Mouse (Mus musculus) forebrain, embryonic 13.5 days (tissue): ENCODE results near the gene 2310030G06Rik. TPM values are rescaled to one million over a fixed set of nuclear protein-coding genes. Genes with fewer than 3 reads are reported as not detected.

Experiments used
- ATAC-seq: fragments of 200-750 bp; cut with Nextera tagmentation; 2 replicates; pipeline ENCODE4 v1.8.0; 2017
- H3K27ac ChIP-seq: fragments of 300-500 bp; sonication (generic); 2 replicates; pipeline ENCODE4 v1.5.1; 2015; ENCODE audit warnings: inconsistent platforms, mild to moderate bottlenecking, moderate library complexity
- H3K27me3 ChIP-seq: fragments of 300-500 bp; sonication (generic); 2 replicates; pipeline ENCODE4 v1.6.1; 2015; ENCODE audit warnings: mild to moderate bottlenecking, inconsistent platforms
- H3K36me3 ChIP-seq: fragments of 300-500 bp; sonication (generic); 2 replicates; pipeline ENCODE4 v1.6.1; 2015; ENCODE audit warnings: mild to moderate bottlenecking, inconsistent platforms; ENCODE audit not compliant: poor library complexity, severe bottlenecking
- H3K4me1 ChIP-seq: fragments of 300-500 bp; sonication (generic); 2 replicates; pipeline ENCODE4 v1.6.1; 2015; ENCODE audit warnings: inconsistent platforms
- H3K4me2 ChIP-seq: fragments of 300-500 bp; sonication (generic); 2 replicates; pipeline ENCODE4 v1.6.1; 2015; ENCODE audit warnings: inconsistent platforms, mild to moderate bottlenecking, moderate library complexity
- H3K4me3 ChIP-seq: fragments of 300-500 bp; sonication (generic); 2 replicates; pipeline ENCODE4 v1.5.1; 2015; ENCODE audit warnings: mild to moderate bottlenecking, inconsistent platforms
- H3K9ac ChIP-seq: fragments of 300-500 bp; sonication (generic); 2 replicates; pipeline ENCODE4 v1.6.1; 2015; ENCODE audit warnings: mild to moderate bottlenecking, inconsistent platforms
- H3K9me3 ChIP-seq: fragments of 300-500 bp; sonication (generic); replicated peaks from 2 replicates; pipeline ENCODE4 v1.6.1; 2016; ENCODE audit warnings: inconsistent platforms
- WGBS: fragments of 180-500 bp; shearing (Covaris S2); methylation state at CpG from one replicate; pipeline ENCODE4 v1.1.7; 2015; 5-methylcytosine and 5-hydroxymethylcytosine counted together
- polyA plus RNA-seq: library from polyadenylated mRNA; unstranded; fragments of >200 nt; fragmentation: Nextera tagmentation; extraction: Ambion mirVana; gene quantifications from 2 replicates; pipeline ENCODE4 v1.2.1, GENCODE M21; 2015

The 2310030G06Rik gene
- polyA plus RNA-seq, 1 experiment from 2014 or later: 1.0 TPM

DNA sequence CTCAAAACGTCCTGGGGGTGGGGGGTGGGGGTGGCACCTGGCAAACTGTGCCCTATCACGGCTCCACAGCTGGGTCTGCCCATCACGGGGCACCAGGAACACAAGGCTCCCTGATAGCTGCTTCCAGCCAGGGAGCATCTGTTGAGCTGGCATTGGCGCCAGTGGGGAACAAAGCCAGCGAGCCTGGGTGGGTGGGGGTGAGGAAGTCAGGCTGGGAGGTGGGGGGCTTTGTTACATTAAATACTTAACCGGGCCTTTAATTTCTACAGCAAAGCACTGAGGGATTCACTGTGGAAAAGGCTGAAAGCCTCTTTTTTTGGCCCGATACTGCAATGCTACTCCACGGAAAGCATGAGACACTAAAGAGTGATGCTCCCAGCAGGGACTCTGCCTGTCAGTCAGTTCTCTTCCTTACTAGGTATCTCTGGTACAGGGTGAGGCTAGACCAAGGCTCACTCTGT is 23.9 kb downstream of the 2310030G06Rik start:
- peak overlapping the region; percentile 70 for H3K27ac ChIP-seq
- 0 out of 2 replicates have a peak, but pooled peaks cover 5% of the 10 kb centered on the region for H3K36me3 ChIP-seq
- H3K4me2 ChIP-seq: peak overlapping the region; percentile 36; the same call in 1 of the 2 replicates

DNA sequence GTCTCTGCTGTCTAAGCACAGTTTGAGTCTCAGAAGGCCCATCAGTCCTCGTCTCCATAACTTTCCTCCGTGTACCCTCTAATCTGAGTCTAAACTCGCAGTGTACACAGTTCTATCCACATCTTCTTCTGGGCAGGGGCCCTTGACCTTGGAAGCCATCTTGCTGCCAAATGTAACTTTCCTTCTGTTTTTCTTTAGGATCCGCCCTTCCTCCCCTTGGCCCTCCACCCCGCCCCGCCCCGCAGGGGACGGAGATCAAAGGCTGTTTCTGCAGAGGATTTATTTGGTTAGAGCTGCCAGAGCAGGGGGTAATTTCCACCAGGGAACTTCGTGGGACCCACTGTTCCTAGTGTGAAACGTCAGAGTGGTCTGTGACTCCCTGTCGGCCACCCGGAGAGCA is 25.3 kb downstream of the 2310030G06Rik start:
- ATAC-seq: no peak
- Histone ChIP-seq H3K4me1 (peaks cover 46% of the 10 kb centered on the region), H3K27me3 (no peaks in the 10 kb centered on the region), H3K4me2 (no peak overlapping the region), H3K9me3 (no peaks in the 10 kb centered on the region; the same call in 1 of the 2 replicates), H3K4me3 (no peak overlapping the region), H3K9ac (no peak overlapping the region), H3K36me3 (peaks cover 8% of the 10 kb centered on the region; the same call in 1 of the 2 replicates), H3K27ac (no peak overlapping the region)
- 52% methylated on average over 12 of the region's 12 CpGs for WGBS

More for the DNA sequence above, 23.9 kb downstream of the 2310030G06Rik start:
- Histone ChIP-seq H3K9ac (no peak overlapping the region), H3K4me1 (peaks cover 61% of the 10 kb centered on the region), H3K9me3 (no peaks in the 10 kb centered on the region; the same call in 1 of the 2 replicates), H3K27me3 (no peaks in the 10 kb centered on the region), H3K4me3 (no peak overlapping the region)
- 48% methylated on average over 8 of the region's 8 CpGs for WGBS
- peak; percentile 59 for ATAC-seq

- ATAC-seq: no peak
- Histone ChIP-seq H3K9me3 (no peaks in the 10 kb centered on the region; the same call in 1 of the 2 replicates), H3K9ac (no peak overlapping the region), H3K27me3 (no peaks in the 10 kb centered on the region), H3K4me2 (no peak overlapping the region), H3K4me1 (peaks cover 25% of the 10 kb centered on the region), H3K27ac (no peak overlapping the region), H3K36me3 (peaks cover 8% of the 10 kb centered on the region; the same call in 1 of the 2 replicates), H3K4me3 (no peak overlapping the region)
- 82% methylated on average over 4 of the region's 4 CpGs for WGBS
Observed at GRCm38 (mm10) chr9:50718878-50719277, 27.5 kb downstream of the 2310030G06Rik start.

GRCm38 (mm10) chr9:50714188-50714587 is 32.1 kb downstream of the 2310030G06Rik start:
- Histone ChIP-seq H3K4me3 (no peak overlapping the region), H3K36me3 (peaks cover 15% of the 10 kb centered on the region), H3K27ac (no peak overlapping the region), H3K4me1 (no peaks in the 10 kb centered on the region), H3K9me3 (no peaks in the 10 kb centered on the region), H3K9ac (no peak overlapping the region), H3K4me2 (no peak overlapping the region), H3K27me3 (no peaks in the 10 kb centered on the region)
- WGBS: 67% methylated on average over 4 of the region's 4 CpGs
- ATAC-seq: no peak

DNA sequence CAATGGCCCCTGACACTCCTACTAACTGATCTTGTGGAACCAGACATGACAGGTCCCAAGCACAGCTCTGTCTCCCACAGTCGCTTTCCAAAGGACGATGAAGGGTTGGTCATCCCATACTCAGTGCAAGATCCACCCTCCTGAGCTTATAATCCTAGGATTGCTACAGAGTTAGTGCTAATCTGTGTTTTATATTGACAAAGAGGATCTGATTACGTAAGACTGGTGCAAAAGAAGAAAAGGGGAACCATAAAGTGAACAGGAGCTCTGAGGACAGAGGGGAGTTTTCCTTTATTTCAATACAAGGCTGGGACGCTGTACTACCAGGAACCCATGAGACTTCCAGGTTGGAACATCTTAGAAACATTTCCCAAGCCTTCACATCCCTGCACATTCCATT is 35.0 kb downstream of the 2310030G06Rik start:
- ATAC-seq: no peak
- Histone ChIP-seq H3K4me2 (no peak overlapping the region), H3K27ac (no peak overlapping the region), H3K9ac (no peak overlapping the region), H3K36me3 (peaks cover 10% of the 10 kb centered on the region), H3K9me3 (no peaks in the 10 kb centered on the region), H3K4me3 (no peak overlapping the region), H3K27me3 (no peaks in the 10 kb centered on the region), H3K4me1 (no peaks in the 10 kb centered on the region)
- 86% methylated on average over 4 of the region's 4 CpGs for WGBS

DNA sequence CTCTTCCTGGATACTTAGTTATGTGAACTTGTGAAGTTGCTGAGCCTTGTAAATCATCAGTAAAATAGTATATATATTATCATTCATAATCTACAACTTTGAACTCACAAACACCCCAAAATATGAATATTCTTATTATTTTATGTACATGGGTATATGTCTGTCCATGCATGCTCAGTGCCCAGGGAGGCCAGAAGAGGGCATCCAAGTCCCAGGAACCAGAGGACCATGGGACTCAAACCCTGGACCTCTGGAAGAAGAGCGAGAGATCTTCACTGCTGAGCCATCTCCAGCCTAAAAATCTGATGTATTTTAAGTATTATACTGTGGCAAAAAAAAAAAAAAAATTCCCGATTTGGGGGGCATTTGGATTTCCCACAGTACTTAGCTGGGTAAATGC is 37.2 kb downstream of the 2310030G06Rik start:
- H3K36me3 ChIP-seq: peaks cover 10% of the 10 kb centered on the region; the same call in 1 of the 2 replicates
- 26% methylated on average over 2 of the region's 2 CpGs for WGBS
- no peaks in the 10 kb centered on the region for H3K9me3 ChIP-seq
- no peak overlapping the region for H3K27ac ChIP-seq
- H3K9ac ChIP-seq: no peak overlapping the region
- H3K4me3 ChIP-seq: no peak overlapping the region
- H3K4me2 ChIP-seq: no peak overlapping the region
- no peak for ATAC-seq
- no peaks in the 10 kb centered on the region for H3K4me1 ChIP-seq
- H3K27me3 ChIP-seq: no peaks in the 10 kb centered on the region

- Histone ChIP-seq H3K9me3 (no peaks in the 10 kb centered on the region), H3K27ac (no peak overlapping the region), H3K9ac (no peak overlapping the region), H3K36me3 (peaks cover 6% of the 10 kb centered on the region; the same call in 1 of the 2 replicates), H3K27me3 (peaks cover 7% of the 10 kb centered on the region; the same call in 1 of the 2 replicates), H3K4me1 (no peaks in the 10 kb centered on the region), H3K4me3 (no peak overlapping the region), H3K4me2 (no peak overlapping the region)
- 35% methylated on average over 6 of the region's 6 CpGs for WGBS
- no peak for ATAC-seq
Observed at GRCm38 (mm10) chr9:50704907-50705306, 41.4 kb downstream of the 2310030G06Rik start.

- Histone ChIP-seq H3K4me1 (peaks cover 22% of the 10 kb centered on the region), H3K9me3 (no peaks in the 10 kb centered on the region), H3K4me3 (no peak overlapping the region), H3K4me2 (no peak overlapping the region), H3K36me3 (peaks cover 5% of the 10 kb centered on the region; the same call in 1 of the 2 replicates), H3K27me3 (peaks cover 12% of the 10 kb centered on the region; the same call in 1 of the 2 replicates), H3K27ac (no peak overlapping the region), H3K9ac (no peak overlapping the region)
- no peak for ATAC-seq
- WGBS: 69% methylated on average over 11 of the region's 11 CpGs
Observed at GRCm38 (mm10) chr9:50700921-50701691, 45.2 kb downstream of the 2310030G06Rik start.

DNA sequence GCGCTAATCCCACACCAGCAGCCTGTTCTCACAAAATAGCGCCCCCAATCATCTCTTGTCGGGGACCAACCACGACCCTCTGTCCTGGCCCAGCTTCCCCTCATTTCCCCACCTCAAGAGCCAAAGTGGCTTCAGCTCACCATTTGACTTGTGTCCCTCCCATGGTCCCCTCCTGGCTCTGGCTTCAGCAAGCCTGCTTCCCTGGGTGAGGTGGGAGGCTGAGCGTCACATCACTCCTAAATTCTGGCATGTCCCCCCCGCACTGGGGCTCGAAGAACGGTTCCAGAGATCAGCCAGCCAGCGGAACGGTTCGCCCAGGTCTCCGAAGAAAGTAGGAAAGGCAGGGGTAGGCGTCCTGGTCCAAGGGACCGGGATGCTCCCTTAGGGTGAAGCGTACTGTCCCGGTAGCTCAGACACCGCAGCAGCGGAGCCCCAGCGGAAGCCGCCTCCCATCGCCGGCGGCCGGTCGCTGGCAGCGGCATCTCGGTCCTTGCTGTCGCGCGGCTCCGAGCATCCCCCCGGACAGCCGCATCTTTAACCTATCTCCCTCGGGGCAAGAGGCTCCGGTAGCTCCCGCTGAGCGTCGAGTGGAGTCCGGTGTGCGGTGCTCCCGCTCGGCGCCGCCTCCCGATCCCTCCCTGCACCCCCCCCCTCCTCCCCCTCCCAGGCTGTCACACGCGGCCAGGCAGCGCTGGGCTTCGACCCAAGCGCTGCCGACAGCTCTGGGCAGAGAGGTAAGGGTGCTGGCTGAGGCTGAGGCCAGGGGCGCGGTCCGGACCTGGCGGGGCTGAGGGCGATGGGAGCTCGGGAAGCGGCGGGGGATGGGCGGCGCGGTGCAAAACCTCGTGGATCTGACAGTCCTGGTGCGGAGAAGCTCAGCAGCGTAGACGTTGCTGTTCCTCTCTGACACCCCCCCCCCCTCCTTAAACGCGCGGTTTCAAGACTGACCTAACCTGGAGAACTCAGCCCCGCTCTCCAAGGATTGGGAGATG is 47.6 kb downstream of the 2310030G06Rik start:
- H3K4me2 ChIP-seq: peak overlapping the region; percentile 98
- WGBS: under 1% methylated on average over 67 of the region's 70 CpGs
- peaks cover 24% of the 10 kb centered on the region for H3K4me1 ChIP-seq
- peaks cover 12% of the 10 kb centered on the region; the same call in 1 of the 2 replicates for H3K27me3 ChIP-seq
- ATAC-seq: peak; percentile 63
- H3K9ac ChIP-seq: peak overlapping the region; percentile 81
- no peaks in the 10 kb centered on the region for H3K9me3 ChIP-seq
- H3K36me3 ChIP-seq: peaks cover 12% of the 10 kb centered on the region; the same call in 1 of the 2 replicates
- peak overlapping the region; percentile 54 for H3K27ac ChIP-seq
- H3K4me3 ChIP-seq: peak overlapping the region; percentile 60

GRCm38 (mm10) chr9:50697706-50698041 is 48.7 kb downstream of the 2310030G06Rik start:
- under 1% methylated on average over 12 of the region's 12 CpGs for WGBS
- Histone ChIP-seq H3K27me3 (peaks cover 12% of the 10 kb centered on the region; the same call in 1 of the 2 replicates), H3K4me3 (peak overlapping the region; percentile 60), H3K27ac (0 out of 2 replicates have a peak overlapping the region, but pooled peaks have one; percentile 33), H3K36me3 (peaks cover 12% of the 10 kb centered on the region; the same call in 1 of the 2 replicates), H3K9me3 (no peaks in the 10 kb centered on the region), H3K4me2 (peak overlapping the region; percentile 98), H3K4me1 (peaks cover 35% of the 10 kb centered on the region), H3K9ac (peak overlapping the region; percentile 58)
- peak; percentile 88 for ATAC-seq

DNA sequence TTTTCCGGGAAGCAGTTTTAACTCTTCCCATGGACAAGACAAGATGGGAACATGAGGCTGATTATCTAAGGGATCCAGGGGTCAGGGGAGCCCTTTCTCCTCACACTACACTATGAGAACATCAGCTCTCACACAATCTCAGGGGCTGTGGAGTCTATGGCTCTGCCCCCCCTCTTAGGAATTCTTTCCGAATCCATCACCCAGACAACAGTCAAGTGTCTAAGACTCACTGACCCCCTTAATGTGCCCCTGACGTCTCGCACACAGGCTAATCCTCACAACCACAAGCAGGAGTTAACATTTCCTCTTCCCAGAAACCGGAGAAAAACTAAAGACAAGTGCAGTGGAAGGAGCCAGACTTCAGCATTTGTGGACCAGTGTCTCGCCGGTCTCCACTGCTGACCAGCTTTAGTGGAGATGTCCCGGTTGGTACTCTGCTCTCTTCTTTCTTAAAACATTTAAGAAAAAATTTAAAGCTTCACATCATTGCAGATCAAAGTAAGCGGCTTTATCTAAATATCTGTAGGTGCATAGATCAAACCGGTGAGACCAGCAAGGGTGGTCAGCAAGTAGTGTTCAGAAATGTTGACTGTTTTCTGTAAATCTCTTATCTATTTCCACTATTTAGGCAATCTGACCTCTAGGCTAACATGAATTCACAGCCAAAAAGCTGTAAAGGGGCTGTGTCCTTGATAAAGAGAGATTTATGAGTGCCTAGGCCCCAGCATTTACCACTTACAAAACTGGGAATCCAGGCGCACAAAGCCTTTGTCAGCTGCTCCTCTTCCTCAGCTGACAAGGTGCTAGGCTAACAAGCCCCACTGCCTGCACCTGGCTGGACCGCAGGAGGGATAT is 49.3 kb downstream of the 2310030G06Rik start:
- no peak for ATAC-seq
- H3K27me3 ChIP-seq: peaks cover 12% of the 10 kb centered on the region; the same call in 1 of the 2 replicates
- H3K27ac ChIP-seq: 0 out of 2 replicates have a peak overlapping the region, but pooled peaks have one; percentile 33

More for the DNA sequence above, 49.3 kb downstream of the 2310030G06Rik start:
- H3K36me3 ChIP-seq: peaks cover 12% of the 10 kb centered on the region; the same call in 1 of the 2 replicates
- no peaks in the 10 kb centered on the region for H3K9me3 ChIP-seq
- 37% methylated on average over 12 of the region's 12 CpGs for WGBS
- peak overlapping the region; percentile 58 for H3K9ac ChIP-seq
- H3K4me2 ChIP-seq: peak overlapping the region; percentile 98
- H3K4me1 ChIP-seq: peaks cover 41% of the 10 kb centered on the region
- peak overlapping the region; percentile 60 for H3K4me3 ChIP-seq
